Mouse (Mus musculus): ENCODE data around the gene Sgcd.

Gene Sgcd

GRCm38 (mm10) chr11:47015683-47016082, 973.1 kb downstream of the Sgcd start:
- no peak for DNase-seq (ENCODE audit: low spot score in 2 of 2)

GRCm38 (mm10) chr11:47014278-47014677, 974.5 kb downstream of the Sgcd start:
- DNase-seq (ENCODE audit: low spot score in 2 of 2) = no peak

DNA sequence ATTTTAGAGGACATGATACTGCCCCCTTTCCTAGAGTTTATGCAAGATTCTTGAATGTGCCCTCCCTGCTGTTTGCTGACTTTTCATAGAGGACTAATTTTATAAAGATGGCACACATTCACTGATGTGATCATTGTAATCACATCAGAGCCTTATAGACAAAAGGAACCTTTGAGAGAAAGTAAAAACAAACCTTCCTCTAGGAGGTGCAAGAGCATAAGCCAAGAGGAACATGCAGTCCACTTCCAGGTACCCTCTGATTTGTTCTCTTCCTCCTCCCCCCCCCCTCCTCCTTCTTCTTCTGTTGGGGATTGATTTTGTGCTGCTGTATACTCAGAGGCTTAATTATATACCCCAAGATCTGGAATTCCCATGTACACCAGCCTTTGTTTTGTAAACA, 978.6 kb downstream of the Sgcd start:
- no peak for DNase-seq (ENCODE audit: low spot score in 2 of 2)

GRCm38 (mm10) chr11:47005301-47005875, 983.4 kb downstream of the Sgcd start:
- no peak for DNase-seq (ENCODE audit: low spot score in 2 of 2)

DNA sequence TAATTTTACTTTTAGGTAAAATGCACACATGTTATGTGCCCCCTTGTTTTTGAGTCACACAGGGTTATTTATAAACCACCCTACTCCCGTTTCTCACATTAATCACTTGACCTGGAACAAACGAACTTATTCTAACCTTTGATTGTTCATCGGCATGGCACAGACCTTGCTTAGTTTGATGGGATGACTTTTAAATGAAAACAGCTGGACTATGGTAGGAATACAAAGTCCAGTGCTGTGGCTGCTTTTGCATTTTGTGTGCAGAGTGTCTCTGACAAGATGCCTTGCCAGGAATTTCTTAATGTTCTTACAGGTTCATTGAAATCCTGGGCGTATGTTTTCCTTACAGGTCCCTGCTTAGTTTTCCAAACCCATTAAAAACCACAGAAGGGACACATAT, 1049.5 kb downstream of the Sgcd start:
- DNase-seq (ENCODE audit: low spot score in 2 of 2) = no peak

GRCm38 (mm10) chr11:46924946-46925345, 1063.8 kb downstream of the Sgcd start:
- DNase-seq (ENCODE audit: low spot score in 2 of 2) = no peak

GRCm38 (mm10) chr11:46920244-46920643, 1068.5 kb downstream of the Sgcd start:
- DNase-seq (ENCODE audit: low spot score in 2 of 2) = no peak

DNA sequence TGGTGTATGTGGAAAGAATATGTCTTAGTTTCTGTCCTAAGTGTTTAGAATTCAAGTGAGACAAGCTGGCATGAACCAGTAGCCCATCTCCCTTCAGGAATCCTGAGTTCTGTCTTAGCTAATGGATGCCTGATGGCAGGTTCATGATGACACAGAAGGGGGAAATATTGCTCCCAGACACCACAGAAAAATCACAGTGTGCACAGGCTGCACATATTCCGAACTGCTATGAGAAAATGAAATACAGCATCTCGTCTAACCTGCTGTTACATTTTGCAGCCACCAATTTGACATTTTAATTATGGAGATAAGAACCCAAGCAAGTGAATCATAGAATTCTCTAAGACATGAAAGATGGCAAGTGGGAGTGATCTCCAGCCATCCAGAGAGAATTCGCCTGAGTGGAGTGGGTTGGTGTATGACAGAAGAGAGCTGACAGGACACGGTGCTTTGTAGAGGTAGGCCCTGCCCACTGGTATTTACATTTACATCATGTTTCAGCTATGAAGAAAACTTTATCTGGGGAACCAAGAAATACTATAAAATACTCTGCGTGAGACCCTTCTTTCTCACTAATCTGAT, 1076.0 kb downstream of the Sgcd start:
- no peak for DNase-seq (ENCODE audit: low spot score in 2 of 2)

GRCm38 (mm10) chr11:46904281-46904680, 1084.5 kb downstream of the Sgcd start:
- DNase-seq (ENCODE audit: low spot score in 2 of 2) = no peak

GRCm38 (mm10) chr11:46889093-46889492, 1099.7 kb downstream of the Sgcd start:
- no peak for DNase-seq (ENCODE audit: low spot score in 2 of 2)

DNA sequence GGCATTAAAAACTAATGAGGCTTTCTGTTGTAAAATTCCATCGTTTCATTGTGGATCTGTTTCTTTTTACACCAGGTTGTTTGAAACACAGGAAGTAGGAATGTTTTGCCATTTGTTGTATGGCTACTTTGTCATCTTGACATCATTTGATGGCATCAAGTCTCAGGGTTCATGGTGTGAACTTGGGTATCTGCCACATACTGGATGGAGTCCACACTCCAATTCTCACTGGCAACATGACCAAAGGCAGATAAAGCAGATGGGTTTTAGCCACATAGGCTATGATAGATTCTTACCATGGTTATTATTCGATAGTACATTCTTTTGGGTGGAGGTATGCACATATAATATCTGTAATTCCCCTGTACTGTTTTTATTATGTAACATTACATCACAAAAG, 1106.3 kb downstream of the Sgcd start:
- no peak for DNase-seq (ENCODE audit: low spot score in 2 of 2)

- no peak for DNase-seq (ENCODE audit: low spot score in 2 of 2)
These were observed 1113.0 kb downstream of the Sgcd start for GRCm38 (mm10) chr11:46875774-46876173.

GRCm38 (mm10) chr11:46868594-46868993, 1120.2 kb downstream of the Sgcd start:
- no peak for DNase-seq (ENCODE audit: low spot score in 2 of 2)

GRCm38 (mm10) chr11:46864809-46865208, 1124.0 kb downstream of the Sgcd start:
- no peak for DNase-seq (ENCODE audit: low spot score in 2 of 2)

- no peak for DNase-seq (ENCODE audit: low spot score in 2 of 2)
These were observed 1140.4 kb downstream of the Sgcd start for GRCm38 (mm10) chr11:46848221-46848971.

- no peak for DNase-seq (ENCODE audit: low spot score in 2 of 2)
These were observed 1140.9 kb downstream of the Sgcd start for GRCm38 (mm10) chr11:46847827-46848220.

GRCm38 (mm10) chr11:46846661-46847060, 1142.1 kb downstream of the Sgcd start:
- no peak for DNase-seq (ENCODE audit: low spot score in 2 of 2)

Data from spleen, postnatal 4 days (tissue).